Mouse (Mus musculus) thymus, postnatal 10 days (tissue): ENCODE data around the gene Elobl.
A peak's percentile ranks its signal among the peaks of the same experiment; 100 is the strongest.

ENCODE experiments used
- DNase-seq, 2 experiments: peaks; one replicate each; pipeline ENCODE4 v3.0.0; 2021; ENCODE audit warnings: low spot score in 2 of 2

The Elobl gene

DNA sequence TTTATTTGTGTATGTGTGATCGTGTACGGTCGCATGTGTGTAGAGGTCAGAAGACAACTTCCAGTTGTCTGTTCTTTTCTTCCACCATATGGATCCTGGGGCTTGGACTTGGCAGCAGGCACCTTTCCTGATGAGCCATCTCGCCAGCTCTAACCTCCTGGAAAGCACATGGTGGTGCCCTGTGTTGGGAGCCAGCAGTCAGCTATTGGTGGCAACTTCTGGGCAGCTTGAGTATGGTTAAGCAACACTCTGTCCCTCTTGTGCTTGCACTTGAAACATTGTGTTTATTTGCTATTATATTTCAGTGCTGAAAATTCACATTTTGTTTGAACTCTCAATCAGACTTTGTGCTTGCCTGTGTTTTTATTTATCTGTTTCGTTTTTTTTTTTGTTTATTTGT lies 22.2 kb upstream of the Elobl start:
- DNase-seq, result no peak

DNA sequence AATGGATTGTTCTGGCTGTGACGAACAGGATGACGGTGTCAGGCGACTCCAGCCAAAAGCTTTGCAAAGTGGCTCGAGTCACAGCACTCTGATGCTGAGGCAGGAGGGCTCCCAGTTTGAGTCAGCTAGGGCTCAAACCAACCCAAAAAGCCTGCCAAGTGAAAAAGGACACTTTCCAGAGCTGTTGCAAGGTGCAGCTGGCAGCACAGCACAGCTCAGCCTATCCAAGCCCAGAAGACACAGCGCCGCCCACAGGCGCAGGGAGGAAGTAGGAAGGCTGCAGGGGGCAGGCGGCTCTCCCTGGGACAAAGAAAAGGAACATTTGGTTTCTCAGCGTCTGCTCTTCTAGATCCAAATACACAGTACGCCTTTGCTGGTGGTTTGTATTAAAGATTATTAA lies 19.9 kb upstream of the Elobl start:
- DNase-seq, result no peak

- DNase-seq, result no peak
Measured at GRCm38 (mm10) chr11:88981337-88981736, 14.6 kb upstream of the Elobl start.

DNA sequence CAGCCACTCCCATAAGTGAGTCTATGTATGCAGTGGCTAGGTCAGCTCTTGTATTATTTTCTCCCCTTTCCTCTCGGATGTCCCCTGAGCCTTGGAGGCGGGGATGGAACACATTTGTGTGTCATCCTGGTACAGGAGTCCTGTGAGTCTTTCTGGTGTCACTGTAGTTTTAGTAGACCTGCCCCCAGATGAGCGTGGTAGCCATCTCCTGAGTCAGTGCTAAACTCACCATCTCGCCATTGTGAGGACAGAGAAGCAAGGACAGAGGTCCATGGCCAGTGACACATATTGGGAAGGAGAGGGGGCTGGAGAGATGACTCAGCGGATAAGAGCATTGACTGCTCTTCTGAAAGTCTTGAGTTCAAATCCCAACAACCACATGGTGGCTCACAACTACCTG lies 10.5 kb upstream of the Elobl start:
- no peak for DNase-seq

- DNase-seq, result no peak
Measured at GRCm38 (mm10) chr11:88976320-88976719, 9.6 kb upstream of the Elobl start.

GRCm38 (mm10) chr11:88973776-88974701 lies 7.3 kb upstream of the Elobl start:
- peak; percentile 86 to 93 for DNase-seq

- peak in 1 of 2 experiments; percentile 18 for DNase-seq
Measured at GRCm38 (mm10) chr11:88970202-88970732, 3.5 kb upstream of the Elobl start, which contains the start of gene Coil. Gene Coil (plus strand): TSS chr11:88970252.

- no peak for DNase-seq
Measured at GRCm38 (mm10) chr11:88958851-88959250, 7.9 kb downstream of the Elobl start.

GRCm38 (mm10) chr11:88955217-88955969 lies 11.3 kb downstream of the Elobl start, which contains the start of gene Scpep1:
Gene Scpep1 (minus strand): TSS chr11:88955465.
- DNase-seq, result peak; percentile 92 to 97

DNA sequence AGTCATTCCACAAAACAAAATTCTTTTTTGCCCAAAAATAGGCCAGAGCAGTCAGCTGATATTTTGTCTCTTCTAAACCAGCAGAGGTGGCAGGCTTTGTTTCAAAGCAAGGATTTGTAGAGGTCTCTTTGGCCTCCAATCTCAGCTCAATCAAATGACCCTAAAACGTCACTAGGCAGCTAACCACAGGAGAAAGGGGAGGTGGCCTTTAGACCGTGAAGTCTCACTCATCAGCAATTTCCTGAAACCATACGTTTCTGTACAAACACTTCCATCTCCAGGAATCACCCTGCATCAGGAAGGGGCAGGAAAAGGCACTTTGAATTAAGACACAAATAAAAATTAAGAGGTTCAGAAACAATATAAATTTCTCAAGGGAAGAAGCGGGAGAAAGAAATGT lies 11.9 kb downstream of the Elobl start:
- no peak for DNase-seq

GRCm38 (mm10) chr11:88953582-88953981 lies 13.1 kb downstream of the Elobl start:
- DNase-seq, result no peak

- DNase-seq, result no peak
Measured at GRCm38 (mm10) chr11:88952117-88952516, 14.6 kb downstream of the Elobl start.

DNA sequence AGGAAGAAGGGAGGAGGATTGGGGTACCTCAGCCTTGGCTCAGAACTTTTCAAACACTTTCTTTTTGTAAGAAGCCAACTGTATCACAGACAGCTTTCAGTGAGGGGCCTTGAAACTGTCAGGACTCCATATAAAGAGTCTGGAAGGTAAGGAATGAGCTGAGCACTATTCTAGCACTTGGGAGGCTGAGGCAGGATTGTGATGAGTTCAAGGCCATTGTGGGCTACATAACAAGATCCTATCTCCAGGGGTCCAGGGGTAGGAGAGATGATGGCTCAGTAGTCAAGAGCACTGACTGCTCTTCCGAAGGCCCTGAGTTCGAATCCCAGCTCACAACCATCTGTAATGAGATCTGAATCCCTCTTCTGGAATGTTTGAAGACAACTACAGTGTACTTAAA lies 15.2 kb downstream of the Elobl start:
- DNase-seq, result no peak

DNA sequence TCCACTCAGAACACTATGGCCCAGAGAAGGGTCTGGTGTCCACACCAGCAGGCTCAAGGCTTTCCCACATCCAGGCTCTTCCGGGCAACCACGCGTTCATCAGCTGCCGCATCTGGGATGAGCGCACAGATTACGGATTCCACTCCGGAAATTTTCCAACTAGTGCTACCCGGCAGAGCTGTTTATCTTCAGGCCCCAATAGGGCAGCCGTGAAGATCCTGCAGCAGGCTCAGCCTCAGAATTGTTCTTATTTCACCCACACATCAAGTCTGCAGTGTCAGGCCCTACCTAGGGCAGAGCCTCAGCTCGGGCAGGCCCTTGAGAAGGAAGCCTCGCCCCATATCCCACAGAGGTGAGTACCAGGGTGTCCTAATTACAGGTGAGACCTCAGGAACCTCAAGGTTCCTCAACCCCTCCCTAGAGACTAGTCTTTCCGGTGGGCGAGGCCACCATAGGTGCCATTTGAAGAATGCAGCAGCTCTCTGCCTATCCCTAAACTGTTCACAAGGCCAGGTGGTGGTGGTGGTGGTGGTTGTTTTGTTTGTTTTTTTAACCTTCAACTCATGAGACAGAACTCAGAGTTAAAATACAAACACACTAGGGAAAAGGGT lies 16.0 kb downstream of the Elobl start:
- DNase-seq, result no peak

GRCm38 (mm10) chr11:88949802-88950639 lies 16.7 kb downstream of the Elobl start:
- DNase-seq, result no peak

GRCm38 (mm10) chr11:88948896-88949295 lies 17.8 kb downstream of the Elobl start:
- no peak for DNase-seq

- no peak for DNase-seq
Measured at GRCm38 (mm10) chr11:88945971-88946585, 20.7 kb downstream of the Elobl start.

- no peak for DNase-seq
Measured at GRCm38 (mm10) chr11:88941489-88941888, 25.2 kb downstream of the Elobl start.

- DNase-seq, result no peak
Measured at GRCm38 (mm10) chr11:88939634-88940033, 27.1 kb downstream of the Elobl start.

- DNase-seq, result no peak
Measured at GRCm38 (mm10) chr11:88938770-88939169, 28.0 kb downstream of the Elobl start.

DNA sequence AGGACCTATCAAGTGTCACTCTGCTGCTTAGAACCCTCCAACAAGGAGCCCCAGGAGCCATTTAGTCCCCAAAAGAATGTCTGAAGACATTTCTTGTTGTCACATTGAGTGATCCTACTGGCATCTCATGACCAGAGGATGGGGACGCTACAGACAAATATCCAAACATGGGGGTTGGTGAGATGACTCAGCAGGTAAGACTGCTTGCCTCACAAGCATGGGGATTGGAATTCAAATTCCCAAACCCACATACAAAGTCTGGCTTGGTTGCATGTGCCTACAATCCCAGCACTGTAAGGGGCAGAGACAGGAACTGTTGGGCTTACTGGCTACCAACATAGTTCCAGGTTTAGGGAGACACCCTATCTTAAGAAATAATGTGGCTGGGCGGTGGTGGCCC lies 28.8 kb downstream of the Elobl start:
- no peak for DNase-seq
